Mouse (Mus musculus) spleen, adult 18-20 months (tissue): ENCODE data around the gene Hk1.
A peak's percentile ranks its signal among the peaks of the same experiment; 100 is the strongest.
"Not testable (repeated sequence)": the region's sequence is repeated elsewhere in the genome, so short reads cannot be mapped to it uniquely, and the experiment has no call there.

Experiments
- DNase-seq, 2 experiments: peaks; one replicate each; pipeline ENCODE4 v3.0.0; 2022; ENCODE audit warnings: mixed read lengths in 2 of 2

Hk1 gene

DNA sequence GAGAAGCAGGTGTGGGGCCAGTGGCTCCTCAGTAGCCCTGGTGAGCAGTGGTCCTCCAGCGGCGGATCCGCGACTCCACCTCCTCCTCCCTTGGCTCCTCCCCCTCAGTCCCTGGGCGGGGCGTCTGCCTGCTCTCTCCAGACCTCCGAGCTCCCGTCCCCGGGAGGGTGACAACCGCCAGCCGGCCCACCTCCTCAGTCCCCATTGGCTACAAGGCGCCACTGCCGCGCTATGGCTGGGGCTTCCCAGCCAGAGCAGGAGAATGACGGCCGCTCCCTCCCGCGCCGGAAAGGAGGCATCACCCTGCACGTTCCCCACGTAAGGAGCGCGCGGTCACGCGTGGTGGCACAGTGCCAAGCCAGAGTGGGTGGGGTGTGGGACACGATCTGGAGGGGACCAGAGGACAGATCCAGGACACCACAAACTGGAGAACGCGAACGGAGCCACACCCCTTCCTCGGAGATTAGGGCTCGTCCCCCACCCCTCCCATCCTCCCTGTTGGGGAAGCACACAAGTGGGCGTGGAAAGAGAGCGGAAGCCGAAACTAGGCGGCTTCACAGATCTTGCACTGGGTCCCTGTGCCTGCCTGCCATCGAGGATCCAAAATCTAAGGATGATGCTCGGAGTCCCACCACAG lies 39.5 kb downstream of the Hk1 start:
- peak; percentile 95 to 98 for DNase-seq

DNA sequence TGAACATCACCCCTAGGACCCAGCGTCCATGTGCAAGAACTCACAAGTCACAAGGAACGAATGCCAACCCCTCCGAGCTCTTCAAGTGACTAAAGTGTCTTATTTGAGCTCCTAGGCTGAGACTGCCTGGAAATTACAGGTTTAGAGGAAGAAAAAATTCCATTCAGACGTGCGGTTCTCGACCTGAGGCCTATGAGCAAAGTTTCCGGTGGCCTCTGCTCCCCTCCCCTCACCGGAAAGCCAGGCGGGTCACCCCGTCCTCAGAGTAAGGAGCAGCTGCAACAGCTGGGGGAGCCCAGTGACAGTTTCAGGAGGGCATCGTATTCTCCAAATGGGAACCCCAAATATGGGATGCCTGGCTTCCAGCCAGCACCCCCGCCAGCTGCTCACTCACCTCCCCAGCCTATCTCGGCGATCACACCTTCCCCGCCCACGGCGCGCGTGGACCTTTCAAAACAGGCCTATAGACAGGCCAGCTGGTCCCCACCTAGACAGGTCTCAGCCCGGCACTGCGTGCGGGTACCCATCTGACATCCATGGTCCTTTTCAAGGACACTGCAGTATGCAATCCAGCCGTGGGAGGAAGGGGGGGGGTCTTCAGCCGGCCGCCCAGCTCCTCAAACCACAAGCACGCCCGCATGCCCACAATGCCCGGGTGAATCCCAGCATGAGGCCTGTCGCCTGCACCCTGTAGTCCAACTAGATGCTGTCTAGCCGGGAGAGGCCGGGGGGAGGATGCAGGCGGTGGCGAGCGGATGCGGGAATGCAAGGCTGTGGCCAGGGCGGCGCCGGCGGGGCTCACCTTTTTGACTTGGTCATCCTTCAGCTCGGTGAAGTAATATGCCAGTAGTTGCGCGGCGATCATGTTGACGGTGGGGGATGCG lies 40.3 kb downstream of the Hk1 start:
- peak; percentile 38 to 53 for DNase-seq

DNA sequence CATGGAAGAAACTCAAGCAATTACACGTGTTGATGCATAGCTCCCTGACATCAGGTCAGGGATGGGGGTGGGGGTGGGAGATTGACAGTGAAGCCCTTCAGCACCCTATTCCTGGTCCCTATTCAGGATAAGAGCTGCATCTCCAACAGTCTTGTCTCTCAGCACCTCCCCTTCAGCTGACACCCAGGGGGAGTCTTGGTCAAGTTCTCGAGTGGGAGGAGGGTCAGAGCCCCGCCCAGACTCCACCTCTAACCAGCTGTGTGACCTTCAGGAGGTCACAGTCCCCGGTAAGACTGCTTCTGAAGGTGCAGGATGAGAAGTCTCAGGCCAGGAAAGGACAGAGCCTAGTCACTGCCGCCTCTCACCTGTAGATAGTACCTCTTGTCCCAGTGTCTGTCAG lies 41.1 kb downstream of the Hk1 start:
- no peak for DNase-seq

DNA sequence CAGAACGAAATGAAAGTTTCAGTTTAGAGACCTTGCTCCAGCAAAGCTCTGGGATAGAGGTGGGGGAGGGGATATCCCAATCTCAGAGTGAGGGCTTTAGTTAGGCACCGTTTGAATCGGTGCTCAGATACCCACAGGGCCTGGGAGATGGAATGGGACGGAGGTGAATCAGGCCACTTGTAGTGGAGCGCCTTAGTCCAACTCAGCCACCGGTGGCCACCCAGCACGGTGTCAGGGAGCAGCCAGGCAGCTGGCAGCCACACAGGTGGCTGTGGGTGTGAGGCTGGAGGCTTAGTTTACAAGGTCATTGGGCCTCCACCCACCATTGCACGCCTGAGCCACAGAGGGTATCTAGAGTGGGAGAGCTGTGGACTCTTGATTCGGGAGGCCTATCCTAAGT lies 41.5 kb downstream of the Hk1 start:
- DNase-seq: no peak

DNA sequence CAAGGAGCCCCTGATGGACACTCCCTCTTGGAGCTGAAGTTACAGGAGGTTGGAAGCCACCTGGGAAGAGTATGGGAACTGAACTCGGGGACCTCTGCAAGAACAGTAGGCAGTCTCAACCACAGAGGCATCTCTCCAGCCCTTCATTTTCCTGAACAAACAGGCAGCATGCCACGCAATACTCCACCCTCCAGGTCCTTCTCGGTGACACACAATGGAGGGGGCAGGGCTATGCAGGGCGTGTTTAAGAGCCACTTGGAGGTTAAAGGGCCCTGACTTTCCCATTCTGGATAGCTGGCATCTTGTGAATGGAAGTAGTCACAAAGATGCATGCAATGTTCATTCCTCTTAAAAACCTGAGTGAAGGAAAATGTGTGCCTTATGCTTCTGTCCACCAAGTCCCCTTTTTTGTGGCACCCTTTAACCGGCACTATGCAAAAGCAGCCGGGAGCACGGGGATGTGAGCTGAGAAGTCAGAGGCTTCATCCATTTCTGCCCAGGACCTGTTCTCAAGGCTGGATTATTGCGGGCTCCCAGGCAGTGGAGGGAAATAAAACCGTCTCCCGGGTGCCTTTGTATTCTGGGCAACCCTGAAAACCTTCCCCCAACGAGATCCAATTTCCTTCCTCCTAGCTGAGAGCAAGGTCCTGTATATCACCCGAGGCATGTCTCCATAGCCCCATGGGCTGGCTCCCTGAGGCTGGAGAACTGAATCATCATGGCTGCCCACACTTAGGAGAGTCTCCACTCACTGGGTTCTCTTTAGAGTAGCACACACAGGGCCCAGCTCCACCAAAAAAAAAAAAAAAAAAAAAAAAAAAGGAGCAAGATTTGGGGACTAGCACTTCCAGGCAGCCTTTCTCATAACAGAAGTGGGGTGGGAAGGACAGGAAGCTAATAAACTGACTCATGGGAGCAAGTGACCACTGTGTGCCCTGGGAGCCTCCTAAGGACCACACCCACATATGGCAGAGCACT lies 42.8 kb downstream of the Hk1 start:
- no peak for DNase-seq

DNA sequence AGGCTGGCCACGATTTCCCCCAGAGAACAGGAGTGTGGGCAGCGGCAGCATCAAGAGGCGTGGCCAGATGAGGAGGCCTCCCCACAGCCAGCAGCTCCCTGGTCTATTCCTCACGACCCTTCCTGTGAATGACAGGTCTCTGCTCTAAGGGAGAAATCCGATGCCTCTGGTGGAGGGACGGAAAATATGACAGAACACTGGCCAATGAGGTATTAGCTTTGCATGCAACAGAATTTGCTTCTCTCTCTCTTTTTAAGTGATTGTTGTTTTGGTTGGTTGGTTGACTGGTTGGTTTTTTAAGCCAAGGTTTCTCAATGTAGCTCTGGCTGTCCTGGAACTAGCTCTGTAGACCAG lies 44.3 kb downstream of the Hk1 start:
- DNase-seq: no peak

DNA sequence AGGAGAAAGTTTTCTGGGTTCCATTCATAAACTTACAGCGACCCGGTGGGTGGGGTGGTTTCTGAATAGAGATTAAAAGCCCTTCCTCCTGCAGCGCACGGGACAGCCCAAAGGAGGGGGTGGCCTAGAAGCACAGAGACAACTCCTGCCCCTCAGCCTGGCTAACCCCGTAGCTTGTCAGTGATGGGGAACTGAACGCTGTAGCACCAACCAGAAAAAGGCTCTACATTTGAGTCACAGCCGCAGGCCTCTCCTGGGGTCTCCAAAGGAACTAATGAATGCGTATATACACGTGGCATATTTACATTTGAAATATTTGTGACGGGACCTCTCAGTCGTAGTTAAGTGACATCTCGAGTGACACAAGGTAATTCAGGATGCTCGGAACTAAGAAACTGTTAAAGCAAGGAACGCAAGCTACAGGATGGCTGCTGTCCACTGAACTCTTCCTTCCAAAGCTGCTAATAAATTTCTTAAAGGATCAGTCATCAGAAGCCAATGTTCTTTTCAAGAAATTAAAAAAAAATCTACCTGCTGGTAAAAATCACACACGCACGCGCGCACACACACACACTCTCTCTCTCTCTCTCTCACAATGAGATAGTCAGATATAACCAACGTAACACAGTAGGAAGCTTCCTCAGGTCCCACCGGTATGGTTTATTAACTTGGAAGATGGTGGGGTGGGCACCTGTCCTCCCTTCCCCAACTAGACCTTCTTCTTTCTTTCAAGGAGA lies 44.9 kb downstream of the Hk1 start:
- no peak for DNase-seq

DNA sequence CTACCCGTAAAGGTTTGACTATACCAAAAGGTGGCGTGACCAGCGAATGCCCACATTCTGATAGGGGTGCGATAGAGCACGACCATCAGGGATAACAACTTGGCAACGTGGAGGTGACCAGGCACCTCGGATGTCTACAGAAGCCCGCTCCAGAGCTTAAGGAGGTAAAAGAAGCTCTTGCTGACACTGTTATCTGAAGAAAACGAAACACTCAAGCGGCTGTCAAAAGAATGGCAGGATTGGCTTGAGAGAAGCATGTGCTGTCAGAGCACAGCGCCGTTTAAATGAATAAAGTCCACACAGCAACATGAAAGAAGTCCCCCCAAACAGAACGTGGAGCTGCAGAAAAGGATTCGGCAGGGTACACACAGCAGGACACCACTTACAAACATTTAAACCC lies 46.4 kb downstream of the Hk1 start:
- DNase-seq: no peak

DNA sequence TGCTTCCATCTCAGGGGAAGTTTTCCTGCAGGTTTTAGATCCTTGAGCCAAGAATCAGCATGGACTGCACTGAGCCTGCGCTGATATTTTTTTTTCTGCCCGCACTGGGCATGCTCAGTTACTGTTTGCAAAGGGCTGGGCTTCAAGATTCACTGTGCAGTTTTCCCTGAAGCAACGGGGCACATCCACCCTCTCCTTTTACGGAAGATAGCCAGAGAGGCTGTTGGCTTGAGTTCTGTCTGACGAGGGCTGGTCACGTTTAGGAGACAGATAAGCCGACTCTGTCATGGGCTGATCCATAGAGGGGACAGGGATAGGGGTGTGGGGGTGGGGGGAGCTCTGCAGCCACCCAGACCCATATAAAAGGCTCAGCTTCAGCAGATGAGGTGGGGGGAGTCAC lies 47.2 kb downstream of the Hk1 start:
- no peak for DNase-seq

DNA sequence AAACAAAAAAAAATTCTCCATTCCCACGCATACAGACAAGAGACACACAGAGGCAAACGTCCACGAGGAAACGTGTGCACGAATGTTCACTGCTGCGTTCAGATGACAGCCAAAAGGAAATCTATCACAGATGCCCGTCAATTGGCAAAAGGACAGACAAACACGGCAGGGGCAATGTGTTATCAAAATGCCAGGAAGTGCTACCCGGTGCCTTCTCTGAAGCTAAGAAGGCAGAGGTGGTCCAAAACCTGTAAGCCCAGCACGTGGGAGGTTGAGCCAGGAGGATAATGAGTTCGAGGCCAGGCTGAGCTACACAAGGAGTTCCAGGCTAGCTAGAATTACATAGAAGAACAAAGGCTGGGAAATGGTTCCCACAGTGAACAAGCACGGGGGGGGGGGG lies 47.9 kb downstream of the Hk1 start:
- no peak for DNase-seq

DNA sequence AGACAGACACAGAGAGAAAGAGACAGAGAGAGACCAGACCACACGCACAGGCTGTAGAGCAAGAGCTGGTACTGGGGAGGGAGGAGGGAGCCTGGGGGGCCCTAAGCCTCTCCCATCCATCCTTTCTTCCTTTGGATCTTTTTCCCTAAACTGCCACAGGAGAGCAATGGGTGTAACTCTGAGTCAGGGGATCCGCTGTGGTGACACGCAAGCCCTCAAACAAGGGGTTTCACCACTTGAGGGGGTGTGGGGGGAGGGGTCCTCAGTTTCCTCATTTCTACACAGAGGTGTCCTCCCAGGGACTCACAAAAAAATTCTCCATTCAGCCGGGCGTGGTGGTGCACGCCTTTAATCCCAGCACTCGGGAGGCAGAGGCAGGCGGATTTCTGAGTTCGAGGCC lies 48.4 kb downstream of the Hk1 start:
- no peak for DNase-seq

DNA sequence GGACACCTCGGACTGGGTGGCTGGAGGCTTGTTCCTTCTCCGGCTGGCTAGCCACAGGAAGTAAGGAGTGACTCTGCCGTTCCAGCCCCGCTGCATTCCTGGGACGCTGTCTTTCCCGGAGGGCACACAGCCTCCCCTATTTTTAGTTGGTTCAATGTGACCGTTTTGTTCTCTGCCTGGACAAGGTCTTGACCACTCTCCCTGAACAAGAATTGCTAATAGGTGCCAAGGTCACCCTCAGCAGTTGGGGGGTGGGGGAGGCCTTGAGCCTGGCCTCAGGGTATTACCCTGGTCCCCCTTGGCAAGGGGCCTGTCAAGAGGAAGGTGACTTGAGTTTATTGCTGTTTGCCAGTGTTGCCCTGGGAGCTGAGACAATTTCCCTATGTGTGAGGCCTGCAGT lies 49.9 kb downstream of the Hk1 start:
- DNase-seq: no peak

DNA sequence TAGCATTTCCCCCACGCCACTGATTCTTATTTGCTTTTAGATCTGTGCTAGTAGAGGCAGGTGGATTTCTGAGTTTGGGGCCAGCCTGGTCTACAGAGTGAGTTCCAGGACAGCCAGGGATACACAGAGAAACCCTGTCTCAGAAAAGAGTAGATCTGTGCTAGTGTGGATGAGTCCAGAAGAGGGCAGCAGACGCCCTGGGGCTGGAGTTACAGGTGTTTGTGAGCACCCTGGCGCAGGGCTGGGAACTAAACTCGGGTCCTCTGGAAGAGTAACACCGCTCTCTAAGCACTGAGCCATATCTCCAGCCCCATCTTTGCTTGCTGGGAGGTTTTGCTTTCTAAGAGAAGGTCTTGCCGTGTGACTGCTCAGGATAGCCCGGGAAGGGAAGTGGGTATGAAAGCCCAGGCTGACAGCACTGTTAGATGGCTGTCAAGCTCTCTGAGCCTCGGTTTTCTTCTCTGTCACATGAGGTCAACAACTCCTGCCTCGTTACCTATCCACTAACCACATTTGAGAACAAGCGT lies 50.8 kb downstream of the Hk1 start:
- no peak for DNase-seq

DNA sequence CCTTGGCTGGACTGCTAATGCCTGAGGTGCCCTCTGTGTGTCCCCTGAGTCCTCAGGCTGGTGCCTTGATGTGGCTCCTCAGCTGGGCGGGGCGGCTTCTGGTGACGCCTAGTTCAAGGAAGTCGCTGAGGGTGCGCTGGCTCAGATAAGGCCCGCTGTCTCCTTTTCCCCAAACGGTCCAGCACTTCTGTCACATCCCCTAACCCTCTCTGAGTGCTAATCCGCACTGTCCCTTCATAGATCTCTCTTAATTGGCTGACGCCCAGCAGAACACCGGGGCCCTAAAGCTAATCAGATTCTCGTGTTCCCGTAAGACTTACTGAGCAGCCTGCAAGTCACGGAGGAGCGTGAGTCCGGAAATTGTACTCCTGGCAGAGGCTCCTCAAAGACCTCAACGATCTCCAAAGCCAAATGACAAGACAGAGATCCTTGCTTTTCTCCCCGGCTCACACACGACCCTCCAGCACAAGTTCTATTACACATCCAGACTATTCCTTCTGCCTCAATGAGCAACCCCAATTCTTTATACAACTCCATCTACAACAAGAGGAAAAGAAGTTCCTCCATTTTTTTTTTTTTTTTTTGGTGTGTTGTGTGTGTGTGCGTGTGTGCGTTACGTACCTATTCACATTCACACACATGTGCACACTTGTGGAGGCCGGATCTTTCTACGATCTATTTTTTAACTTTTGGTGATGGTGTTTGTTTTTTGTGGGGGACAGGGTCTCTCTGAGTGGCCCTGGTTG lies 52.0 kb downstream of the Hk1 start:
- peak; percentile 19 to 50 for DNase-seq

DNA sequence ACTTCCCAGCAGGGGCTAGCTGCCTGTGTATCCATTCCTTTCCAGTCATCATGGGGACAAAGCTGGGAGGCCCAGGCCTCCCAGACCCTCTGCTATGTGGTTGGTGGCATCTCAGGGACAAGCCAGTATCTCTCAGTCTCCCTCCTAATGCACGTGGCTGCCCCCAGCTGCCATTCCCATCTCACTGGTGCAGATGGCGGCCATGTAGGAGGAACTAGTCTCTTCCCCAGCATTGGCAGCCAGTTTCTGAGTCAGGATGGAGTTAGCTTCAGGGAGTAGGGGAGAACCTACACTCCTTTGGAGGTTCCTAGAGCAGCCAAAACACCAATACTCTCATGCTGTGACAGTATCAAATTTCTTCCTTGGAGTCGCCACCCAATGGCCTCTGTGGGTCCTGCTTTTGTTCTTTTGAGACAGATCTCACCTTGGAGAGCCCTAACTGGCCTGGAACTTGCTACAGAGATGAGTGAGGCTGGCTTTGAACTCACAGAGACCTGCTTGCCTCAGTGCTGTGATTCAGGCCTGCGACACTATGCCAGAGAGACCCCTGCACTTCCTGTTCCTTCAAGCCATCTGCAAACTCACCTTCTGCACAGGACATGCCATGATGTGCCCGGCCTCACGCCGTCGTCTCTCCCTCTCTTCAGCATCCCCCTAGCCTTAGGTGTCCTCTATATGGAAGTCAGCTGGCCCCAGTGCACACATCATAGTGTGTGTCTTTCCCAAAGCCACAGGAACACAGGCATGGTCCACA lies 52.7 kb downstream of the Hk1 start:
- no peak for DNase-seq

DNA sequence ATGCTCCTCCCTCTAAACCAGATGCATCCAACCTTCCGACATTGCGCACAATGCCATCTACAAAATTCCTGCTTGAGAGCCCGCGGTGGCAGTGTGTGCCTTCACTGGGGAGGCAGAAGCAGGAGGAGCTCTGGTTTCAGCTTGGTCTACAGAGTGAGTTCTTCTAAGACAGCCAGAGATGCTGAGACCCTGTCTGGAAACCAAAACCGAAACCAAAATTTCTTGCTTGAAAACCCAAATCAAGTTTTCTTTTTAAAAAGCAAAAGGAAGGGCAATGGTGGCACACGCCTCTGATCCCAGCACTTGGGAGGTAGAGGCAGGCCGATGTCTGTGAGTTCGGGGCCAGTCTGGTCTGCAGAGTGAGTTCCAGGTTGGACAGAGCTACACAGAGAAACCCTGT lies 53.7 kb downstream of the Hk1 start:
- no peak for DNase-seq

DNA sequence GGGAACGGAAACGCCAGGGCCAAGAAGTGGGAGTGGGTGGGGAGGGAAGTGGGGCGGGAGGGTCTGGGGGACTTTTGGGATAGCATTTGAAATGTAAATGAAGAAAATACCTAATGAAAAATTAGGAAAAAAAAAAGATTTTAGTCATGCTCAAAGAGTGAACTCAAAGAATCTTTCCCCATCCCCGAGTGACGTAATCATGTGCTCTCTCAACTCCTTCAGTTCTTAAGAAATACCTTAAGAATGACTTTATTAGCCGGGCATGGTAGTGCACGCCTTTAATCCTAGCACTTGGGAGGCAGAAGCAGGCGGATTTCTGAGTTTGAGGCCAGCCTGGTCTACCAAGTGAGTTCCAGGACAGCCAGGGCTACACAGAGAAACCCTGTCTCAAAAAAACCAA lies 56.9 kb downstream of the Hk1 start:
- not testable (repeated sequence) for DNase-seq

DNA sequence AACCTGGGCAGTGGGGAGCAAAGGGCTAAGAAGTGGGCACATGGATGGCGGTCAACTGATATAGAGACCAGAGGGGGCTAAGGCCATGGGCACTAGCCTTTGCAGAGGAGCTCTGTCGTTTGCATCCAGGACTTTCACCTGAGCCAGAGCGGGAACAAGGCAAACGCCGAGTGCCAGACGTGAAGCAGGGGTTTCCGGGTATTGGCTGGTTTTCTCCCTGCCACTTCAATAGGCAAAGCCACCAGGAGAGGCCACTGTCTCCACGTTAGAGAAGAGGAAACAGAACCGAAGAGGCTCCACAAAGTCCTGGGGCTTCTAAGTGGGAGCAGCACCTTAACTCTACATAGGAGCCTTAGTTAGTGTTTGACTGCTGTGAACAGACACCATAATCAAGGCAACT lies 58.3 kb downstream of the Hk1 start:
- no peak for DNase-seq

DNA sequence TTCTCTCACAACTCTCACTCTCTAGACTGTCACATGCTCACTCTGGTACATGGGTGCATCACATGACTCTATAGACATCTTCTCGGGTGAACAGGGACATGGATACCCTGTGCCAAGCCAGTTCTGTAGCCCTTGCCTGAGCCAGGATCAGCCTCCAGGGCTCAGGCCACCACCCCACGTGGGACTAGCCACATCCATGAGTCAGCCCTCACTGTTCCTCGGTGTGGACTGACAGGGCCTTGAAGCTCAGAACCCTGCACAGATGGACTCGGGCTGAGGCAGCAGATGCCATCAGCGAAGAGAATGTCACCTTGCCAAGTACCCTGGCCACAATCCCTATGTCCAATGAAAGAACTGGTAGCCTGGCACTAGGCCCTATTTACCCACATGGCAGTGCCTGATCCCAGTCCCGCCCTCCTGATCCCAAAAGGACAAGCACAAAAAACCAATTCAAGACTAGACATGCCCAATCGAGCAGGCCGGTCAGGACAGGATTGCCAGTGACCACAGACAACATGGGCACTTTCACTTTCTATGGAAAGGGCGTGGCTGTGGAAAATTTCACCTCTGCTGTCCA lies 59.2 kb downstream of the Hk1 start:
- DNase-seq: no peak

DNA sequence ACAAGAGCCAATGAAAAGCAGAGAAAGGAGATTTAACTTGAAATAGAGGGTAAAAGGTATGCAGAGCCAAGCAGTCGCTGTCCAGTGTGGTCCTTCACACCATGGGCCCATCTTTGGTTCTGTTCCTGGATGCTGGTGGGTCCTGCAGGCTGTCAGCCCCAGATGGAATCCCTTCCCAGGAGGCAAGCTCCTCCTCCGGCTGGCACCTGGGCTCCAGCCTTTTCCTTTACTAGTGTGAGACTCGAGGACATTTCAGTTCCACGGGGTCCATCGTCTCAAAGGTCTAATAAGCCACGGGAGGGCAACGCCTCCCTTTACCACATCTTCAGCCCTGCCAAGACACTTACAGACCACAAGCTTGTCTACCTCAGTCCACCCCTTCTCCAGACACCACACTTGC lies 60.6 kb downstream of the Hk1 start:
- no peak for DNase-seq

DNA sequence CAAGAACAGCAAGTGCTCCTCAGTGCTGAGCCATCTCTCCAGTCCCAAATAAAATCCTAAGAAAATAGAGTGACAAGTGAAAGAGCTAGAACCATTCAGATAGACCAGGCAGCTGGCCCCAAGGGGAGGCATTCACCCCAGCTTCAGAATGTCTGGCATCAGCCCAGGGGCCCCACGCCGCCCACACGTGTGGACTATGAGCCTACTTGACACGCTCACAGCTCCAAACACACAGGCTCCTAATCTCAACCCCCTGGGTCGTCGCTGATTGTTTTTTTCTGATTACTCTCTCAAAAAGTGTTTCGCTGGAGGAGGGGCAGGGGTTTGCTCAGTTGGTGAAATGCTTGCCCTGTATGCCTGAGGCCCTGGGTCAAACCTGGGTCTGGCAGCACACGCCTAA lies 63.2 kb downstream of the Hk1 start:
- DNase-seq: no peak
